8 mouse cellular contexts compared by ENCODE assay signal in genomic region chr1:136137575-136137974, GRCm38 (mm10). TPM values are rescaled to one million over a fixed set of nuclear protein-coding genes. Genes with fewer than 3 reads are reported as not detected.
DNase-seq lines count a peak whose midpoint lies in the region; ATAC-seq and TF ChIP-seq lines count a peak whose summit lies in the region.

No protein-coding gene starts in this region.

- no peak overlapping the region for H3K4me2 ChIP-seq in forebrain, embryonic 11.5 days (ENCODE audit: low read depth, low read length, severe bottlenecking)
- H3K4me2 ChIP-seq in intestine, embryonic 16.5 days (ENCODE audit: low read depth, low read length) = peak overlapping the region; percentile 41; the same call in 1 of the 2 replicates
- H3K4me2 ChIP-seq in lung, embryonic 16.5 days (ENCODE audit: low read depth, low read length) = no peak overlapping the region

- intact Hi-C loops in left cerebral cortex, postnatal 14 days (cut with DNase I) = loop anchor here (10.0 kb wide), 1 partner anchor 487 kb away; the partner anchor contains the start of gene Zfp281

- no peaks in the 10 kb centered on the region for H3K36me3 ChIP-seq in forebrain, embryonic 11.5 days (ENCODE audit: control insufficient read depth, insufficient read depth, low read length)
- H3K36me3 ChIP-seq in intestine, embryonic 16.5 days (ENCODE audit: control insufficient read depth, insufficient read depth, low read length) = no peaks in the 10 kb centered on the region
- H3K36me3 ChIP-seq in lung, embryonic 16.5 days (ENCODE audit: control insufficient read depth, insufficient read depth, low read length) = no peaks in the 10 kb centered on the region
- H3K36me3 ChIP-seq in small intestine, adult 2 months (ENCODE audit: control insufficient read depth, insufficient read depth, low read length) = no peaks in the 10 kb centered on the region

- no peaks in the 10 kb centered on the region for H3K9me3 ChIP-seq in forebrain, embryonic 11.5 days (ENCODE audit: control insufficient read depth, low read length)
- H3K9me3 ChIP-seq in intestine, embryonic 16.5 days (ENCODE audit: control insufficient read depth, low read length) = no peaks in the 10 kb centered on the region
- no peaks in the 10 kb centered on the region for H3K9me3 ChIP-seq in lung, embryonic 16.5 days (ENCODE audit: control insufficient read depth, low read length)

- no peak; the same call in 1 of the 2 replicates for ATAC-seq in forebrain, embryonic 11.5 days (replicated peaks; ENCODE audit: low FRiP score)
- ATAC-seq in intestine, embryonic 16.5 days = no peak
- ATAC-seq in lung, embryonic 16.5 days (ENCODE audit: low read depth) = no peak; the same call in 1 of the 2 replicates
- no peak for ATAC-seq in erythroid progenitor cell, adult 5-6 weeks (replicated peaks; ENCODE audit: low FRiP score, poor library complexity, severe bottlenecking)

- H3K9ac ChIP-seq in forebrain, embryonic 11.5 days (ENCODE audit: low read length) = peak overlapping the region; percentile 29
- peak overlapping the region; percentile 41 for H3K9ac ChIP-seq in intestine, embryonic 16.5 days (ENCODE audit: low read depth, low read length)
- peak overlapping the region; percentile 39 for H3K9ac ChIP-seq in lung, embryonic 16.5 days (ENCODE audit: low read length)

- peak; percentile 68 to 78 for DNase-seq in left cerebral cortex, postnatal 14 days (ENCODE audit: low spot score in 2 of 2)
- no peak for DNase-seq in left cerebral cortex, adult 11 months (ENCODE audit: low spot score)
- DNase-seq in adrenal gland, adult 18-20 months (ENCODE audit: low spot score in 2 of 2) = peak; percentile 41 to 58
- peak; percentile 75 for DNase-seq in forebrain, embryonic 11.5 days (ENCODE audit: low spot score)

- 12% methylated on average over 4 of the region's 4 CpGs for WGBS in forebrain, embryonic 11.5 days
- WGBS in intestine, embryonic 16.5 days = 2% methylated on average over 4 of the region's 4 CpGs
- WGBS in lung, embryonic 16.5 days = 2% methylated on average over 4 of the region's 4 CpGs
- WGBS in small intestine, adult 2 months = 0% methylated on average over 4 of the region's 4 CpGs

- no peak for TF ChIP-seq POLR2A in small intestine, adult 2 months (IDR thresholded peaks at IDR 0.05; ENCODE audit: low read depth, low read length)

- H3K4me1 ChIP-seq in forebrain, embryonic 11.5 days (replicated peaks; ENCODE audit: control insufficient read depth, insufficient read depth, low read length) = peaks cover 32% of the 10 kb centered on the region
- peaks cover 86% of the 10 kb centered on the region for H3K4me1 ChIP-seq in intestine, embryonic 16.5 days (ENCODE audit: control insufficient read depth, insufficient read depth, low read length)
- peaks cover 79% of the 10 kb centered on the region for H3K4me1 ChIP-seq in lung, embryonic 16.5 days (replicated peaks; ENCODE audit: control insufficient read depth, insufficient read depth, low read length)
- H3K4me1 ChIP-seq in small intestine, adult 2 months (ENCODE audit: control insufficient read depth, insufficient read depth, insufficient read length, low read length) = peaks cover 53% of the 10 kb centered on the region

- no peak overlapping the region for H3K4me3 ChIP-seq in forebrain, embryonic 11.5 days (ENCODE audit: low read depth, low read length)
- no peak overlapping the region for H3K4me3 ChIP-seq in intestine, embryonic 16.5 days (ENCODE audit: low read length)
- no peak overlapping the region for H3K4me3 ChIP-seq in lung, embryonic 16.5 days (ENCODE audit: low read length)
- no peak overlapping the region for H3K4me3 ChIP-seq in small intestine, adult 2 months (ENCODE audit: low read depth, low read length)

- H3K27ac ChIP-seq in forebrain, embryonic 11.5 days (ENCODE audit: low read depth, low read length) = 0 out of 2 replicates have a peak overlapping the region, but pooled peaks have one; percentile 25
- H3K27ac ChIP-seq in intestine, embryonic 16.5 days (ENCODE audit: low read length) = peak overlapping the region; percentile 85
- peak overlapping the region; percentile 63 for H3K27ac ChIP-seq in lung, embryonic 16.5 days (ENCODE audit: low read length)
- peak overlapping the region; percentile 97 for H3K27ac ChIP-seq in small intestine, adult 2 months (ENCODE audit: insufficient read depth, low read depth, low read length)

- no peak for TF ChIP-seq CTCF in small intestine, adult 2 months (IDR thresholded peaks at IDR 0.05; ENCODE audit: extremely low read depth, insufficient read length, insufficient replicate concordance, low read depth, low read length)

- H3K27me3 ChIP-seq in forebrain, embryonic 11.5 days (ENCODE audit: control insufficient read depth, insufficient read depth, low read length) = no peaks in the 10 kb centered on the region
- no peaks in the 10 kb centered on the region for H3K27me3 ChIP-seq in intestine, embryonic 16.5 days (replicated peaks; ENCODE audit: control insufficient read depth, insufficient read depth, low read length)
- no peaks in the 10 kb centered on the region for H3K27me3 ChIP-seq in lung, embryonic 16.5 days (ENCODE audit: control insufficient read depth, insufficient read depth, low read depth, low read length)
- H3K27me3 ChIP-seq in small intestine, adult 2 months (ENCODE audit: control insufficient read depth, insufficient read depth, low read length) = no peaks in the 10 kb centered on the region

RNA-seq across cellular contexts. Expression of gene Kif21b, which starts 6.4 kb away (rescaled TPM):
- total RNA-seq in left cerebral cortex, postnatal 14 days (2021) = 100 to 1,000 TPM; 180 to 201 TPM
- total RNA-seq in adrenal gland, adult 18-20 months (2021) = 1 to 10 TPM; 2.0 TPM
- polyA plus RNA-seq in forebrain, embryonic 11.5 days (2014; fragmentation: Nextera tagmentation; extraction: Ambion mirVana) = 16.4 and 19.1 TPM in 2 replicates
- polyA plus RNA-seq in intestine, embryonic 16.5 days (2015; fragmentation: Nextera tagmentation; extraction: Ambion mirVana) = 4.3 and 4.8 TPM in 2 replicates
- polyA plus RNA-seq in lung, embryonic 16.5 days (2015; fragmentation: Nextera tagmentation; extraction: Ambion mirVana) = 2.2 and 2.6 TPM in 2 replicates
- polyA plus RNA-seq in small intestine, adult 2 months (2012; rRNA removed) = 12.4 and 28.6 TPM in 2 replicates
- 23.4 and 36.0 TPM in 2 replicates for total RNA-seq in erythroid progenitor cell, adult 5-6 weeks (2015; ENCODE audit: low replicate concordance)
- total RNA-seq in erythroid progenitor cell, adult 5-6 weeks (2017; ENCODE audit: low replicate concordance) = 4.4 and 5.0 TPM in 2 replicates

Comparison
In these comparisons a context has a peak if more than half of its experiments do, and no peak if none do; other contexts are left out.
1. H3K27ac ChIP-seq: peak in every context shown above with its lines; median percentile 97 in small intestine, adult 2 months; 85 in intestine, embryonic 16.5 days; 63 in lung, embryonic 16.5 days; 25 in forebrain, embryonic 11.5 days.